Mouse (Mus musculus): ENCODE data around the gene Cdk5rap3. TPM values are rescaled to one million over a fixed set of nuclear protein-coding genes. Genes with fewer than 3 reads are reported as not detected.

Gene Cdk5rap3
- total RNA-seq, 2 experiments from 2014 or later, result 21.6 to 23.2 TPM

- intact Hi-C loops (cut with DNase I), result loop anchor here (2.0 kb wide), 1 partner anchor 17 kb away; no protein-coding TSS in a partner anchor
- no peak for DNase-seq (ENCODE audit: low spot score)
These were observed 19.8 kb upstream of the Cdk5rap3 start for GRCm38 (mm10) chr11:96935872-96936650.

GRCm38 (mm10) chr11:96934921-96935356, 18.6 kb upstream of the Cdk5rap3 start:
- no peak for DNase-seq (ENCODE audit: low spot score)
- intact Hi-C loops (cut with DNase I), result no loop called here

- no peak for DNase-seq (ENCODE audit: low spot score)
- intact Hi-C loops (cut with DNase I), result no loop called here
These were observed 17.4 kb upstream of the Cdk5rap3 start for GRCm38 (mm10) chr11:96933562-96934276.

- intact Hi-C loops (cut with DNase I), result no loop called here
- no peak for DNase-seq (ENCODE audit: low spot score)
These were observed 15.2 kb upstream of the Cdk5rap3 start for GRCm38 (mm10) chr11:96931327-96932062.

GRCm38 (mm10) chr11:96929766-96930331, 13.6 kb upstream of the Cdk5rap3 start:
- intact Hi-C loops (cut with DNase I), result no loop called here
- DNase-seq (ENCODE audit: low spot score), result no peak

- no peak for DNase-seq (ENCODE audit: low spot score)
- intact Hi-C loops (cut with DNase I), result no loop called here
These were observed 12.9 kb upstream of the Cdk5rap3 start for GRCm38 (mm10) chr11:96929096-96929765.

- intact Hi-C loops (cut with DNase I), result no loop called here
- no peak for DNase-seq (ENCODE audit: low spot score)
These were observed 12.4 kb upstream of the Cdk5rap3 start for GRCm38 (mm10) chr11:96928691-96929090.

GRCm38 (mm10) chr11:96928088-96928487, 11.8 kb upstream of the Cdk5rap3 start, which contains the start of gene Prr15l:
TSS of gene Prr15l (plus strand) at chr11:96928104.
- DNase-seq (ENCODE audit: low spot score), result no peak
- intact Hi-C loops (cut with DNase I), result no loop called here

GRCm38 (mm10) chr11:96926587-96926986, 10.3 kb upstream of the Cdk5rap3 start:
- DNase-seq (ENCODE audit: low spot score), result no peak
- intact Hi-C loops (cut with DNase I), result no loop called here

GRCm38 (mm10) chr11:96925469-96926148, 9.3 kb upstream of the Cdk5rap3 start:
- intact Hi-C loops (cut with DNase I), result no loop called here
- no peak for DNase-seq (ENCODE audit: low spot score)

GRCm38 (mm10) chr11:96924861-96925260, 8.6 kb upstream of the Cdk5rap3 start:
- DNase-seq (ENCODE audit: low spot score), result no peak
- intact Hi-C loops (cut with DNase I), result no loop called here

- no peak for DNase-seq (ENCODE audit: low spot score)
- intact Hi-C loops (cut with DNase I), result loop anchor here (2.0 kb wide), 2 partner anchors 18 to 110 kb away; partner anchors contain the start of gene Scrn2
These were observed 2.7 kb upstream of the Cdk5rap3 start for GRCm38 (mm10) chr11:96919003-96919402.

GRCm38 (mm10) chr11:96917415-96917814, 1.1 kb upstream of the Cdk5rap3 start:
- no peak for DNase-seq (ENCODE audit: low spot score)
- intact Hi-C loops (cut with DNase I), result loop anchor here (2.0 kb wide), 2 partner anchors 45 to 105 kb away; no protein-coding TSS in a partner anchor

- no peak for DNase-seq (ENCODE audit: low spot score)
- intact Hi-C loops (cut with DNase I), result loop anchor here (2.0 kb wide), 2 partner anchors 46 to 106 kb away; no protein-coding TSS in a partner anchor
These were observed 645 bp upstream of the Cdk5rap3 start for GRCm38 (mm10) chr11:96916885-96917396.

- intact Hi-C loops (cut with DNase I), result loop anchor here (5.0 kb wide), 1 partner anchor 150 kb away; no protein-coding TSS in a partner anchor
- DNase-seq (ENCODE audit: low spot score), result no peak
These were observed 3.6 kb downstream of the Cdk5rap3 start for GRCm38 (mm10) chr11:96912682-96913081.

GRCm38 (mm10) chr11:96910003-96910402, 6.3 kb downstream of the Cdk5rap3 start:
- DNase-seq (ENCODE audit: low spot score), result peak; percentile 36
- intact Hi-C loops (cut with DNase I), result loop anchor here (1.0 to 5.0 kb wide), 2 partner anchors 43 to 148 kb away; no protein-coding TSS in a partner anchor

GRCm38 (mm10) chr11:96908594-96908993, 7.7 kb downstream of the Cdk5rap3 start:
- intact Hi-C loops (cut with DNase I), result no loop called here
- DNase-seq (ENCODE audit: low spot score), result no peak

- no peak for DNase-seq (ENCODE audit: low spot score)
- intact Hi-C loops (cut with DNase I), result no loop called here
These were observed 9.7 kb downstream of the Cdk5rap3 start for GRCm38 (mm10) chr11:96906431-96907161.

Measured in heart, postnatal 25 days (tissue).